Mouse (Mus musculus): Measurements from ENCODE around the gene Zfp652.

Gene Zfp652

DNA sequence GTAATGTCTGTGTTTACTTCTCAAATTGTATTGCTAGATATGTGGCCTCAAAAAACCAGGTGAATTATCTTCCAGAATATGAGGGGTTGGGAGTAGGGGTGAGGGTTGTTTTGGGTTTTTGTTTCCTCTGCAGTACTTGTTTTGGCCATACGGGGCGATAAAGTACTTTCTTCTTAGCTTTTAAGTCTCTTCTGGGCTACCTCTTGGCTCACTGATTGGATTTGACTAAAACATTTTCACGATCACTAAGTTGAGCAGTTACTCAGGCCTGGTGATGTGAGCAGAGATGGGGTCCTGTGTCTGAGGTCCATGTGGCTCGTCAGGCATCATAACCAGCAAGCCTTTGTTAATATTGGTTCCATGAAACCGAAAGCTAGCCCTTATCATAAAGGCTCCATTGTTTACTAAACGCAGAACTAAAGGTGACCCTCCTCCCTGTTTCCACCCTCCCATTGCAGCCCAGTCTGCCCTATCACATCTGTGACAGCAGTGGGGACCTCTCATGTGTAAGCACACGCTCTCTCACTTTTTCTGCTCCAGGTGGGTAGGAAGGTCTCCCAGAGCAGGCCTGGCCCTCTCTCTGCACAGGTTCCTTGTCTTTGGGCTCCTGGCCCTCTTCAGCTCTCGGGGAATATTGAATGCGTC, 58.4 kb downstream of the Zfp652 start:
- DNase-seq = peak; percentile 61

DNA sequence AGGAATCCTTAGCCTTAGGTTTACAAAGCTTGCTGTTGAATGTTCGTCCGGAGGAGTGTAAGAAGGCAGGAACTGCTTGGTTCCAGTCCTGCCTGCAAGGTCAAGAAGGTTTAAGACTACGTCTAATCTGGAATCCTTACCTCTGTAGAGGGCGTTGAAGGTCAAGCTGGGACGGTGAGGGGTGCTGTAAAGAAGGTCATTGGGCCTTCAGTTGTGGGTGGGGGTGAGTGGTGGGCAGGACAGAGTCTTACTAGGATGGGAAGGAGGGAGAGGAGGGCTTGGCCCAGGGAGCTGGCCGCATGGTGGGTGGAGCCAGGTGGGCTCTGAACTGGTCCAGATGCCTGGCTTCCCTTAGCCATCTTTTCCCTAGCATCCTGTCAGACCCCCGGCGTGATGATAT, 59.2 kb downstream of the Zfp652 start:
- no peak for DNase-seq

DNA sequence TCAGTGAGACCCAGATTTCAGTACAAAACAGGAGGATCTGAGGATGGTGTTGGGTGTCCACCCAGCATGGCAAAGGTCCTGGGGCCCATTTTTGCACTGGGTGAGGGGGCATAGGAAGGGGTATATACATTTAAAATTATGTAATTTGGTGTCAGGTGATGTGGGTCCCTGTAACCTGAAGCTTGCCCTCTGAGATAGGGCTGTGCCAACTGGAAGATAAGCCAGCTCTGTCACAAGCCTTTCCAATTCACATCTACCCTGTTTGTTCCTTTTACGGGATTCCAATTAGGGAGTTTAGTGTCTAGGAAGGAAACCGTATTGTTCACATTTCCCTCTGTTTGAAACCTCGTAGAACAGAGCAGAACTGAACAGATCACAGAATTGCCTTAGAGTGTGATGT, 60.8 kb downstream of the Zfp652 start:
- no peak for DNase-seq

DNA sequence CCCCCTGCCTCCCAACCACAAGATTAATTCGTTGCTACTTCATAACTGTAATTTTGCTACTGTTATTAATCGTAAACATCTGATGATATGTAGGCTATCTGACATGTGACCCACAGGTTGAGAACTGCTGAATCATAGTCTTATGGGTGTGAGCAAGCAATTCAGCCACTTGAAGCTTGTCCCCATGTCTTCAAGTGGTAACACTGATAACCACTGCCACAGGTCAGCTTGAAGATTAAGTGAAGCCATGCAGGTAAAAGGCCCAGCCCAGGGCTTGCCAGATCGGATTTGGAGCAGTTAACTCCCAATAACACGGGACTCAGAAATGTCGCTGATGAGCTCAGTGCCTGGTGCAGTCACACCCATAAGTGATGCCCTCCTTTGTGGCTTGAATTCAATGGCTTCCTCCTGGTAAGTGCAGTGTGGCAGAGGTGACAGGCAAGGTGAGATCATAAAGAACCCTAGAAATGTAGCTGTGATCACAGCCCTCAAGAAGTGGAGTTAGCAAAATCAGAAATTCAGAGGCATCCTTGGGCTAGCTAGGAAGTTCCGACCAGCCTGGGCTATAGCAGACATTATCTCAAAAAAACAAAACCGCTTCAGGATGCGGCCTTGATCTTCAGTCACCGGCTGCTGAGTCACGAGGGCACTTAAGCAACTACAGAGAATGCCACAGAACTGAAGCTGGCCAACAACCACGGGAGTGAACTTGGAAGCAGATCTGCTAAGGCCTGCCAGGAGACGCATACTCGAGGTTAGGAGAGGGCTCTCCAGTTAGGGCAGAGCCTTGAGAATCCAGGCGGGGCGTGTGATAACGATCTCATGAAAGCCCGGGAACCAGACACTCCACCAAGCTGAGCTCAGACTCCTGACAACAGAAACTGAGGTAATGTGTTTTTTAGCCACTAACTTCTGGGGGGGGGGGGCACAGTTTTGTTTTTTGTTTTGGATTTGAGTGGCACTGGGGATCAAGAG, 65.1 kb downstream of the Zfp652 start:
- no peak for DNase-seq

DNA sequence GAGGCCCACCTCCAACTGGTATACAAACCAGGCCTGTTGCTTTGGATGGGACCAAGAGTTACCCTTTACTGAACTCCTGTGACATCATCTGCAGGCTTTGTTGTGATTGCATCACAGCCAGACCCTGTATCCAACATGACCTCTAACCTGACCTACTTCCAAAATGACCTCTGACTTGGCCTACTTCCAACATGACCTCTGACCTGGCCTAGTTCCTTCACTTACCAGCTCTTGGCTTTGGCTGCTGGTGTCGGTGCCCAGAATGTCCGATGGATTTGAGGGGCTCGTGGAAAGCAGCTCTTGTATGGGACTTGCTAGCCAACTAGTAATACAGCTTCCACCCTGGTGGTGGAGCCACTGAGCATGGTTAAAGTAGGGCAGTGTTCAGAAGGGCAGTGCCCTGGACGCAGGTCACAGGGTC, 66.4 kb downstream of the Zfp652 start:
- peak; percentile 43 for DNase-seq

DNA sequence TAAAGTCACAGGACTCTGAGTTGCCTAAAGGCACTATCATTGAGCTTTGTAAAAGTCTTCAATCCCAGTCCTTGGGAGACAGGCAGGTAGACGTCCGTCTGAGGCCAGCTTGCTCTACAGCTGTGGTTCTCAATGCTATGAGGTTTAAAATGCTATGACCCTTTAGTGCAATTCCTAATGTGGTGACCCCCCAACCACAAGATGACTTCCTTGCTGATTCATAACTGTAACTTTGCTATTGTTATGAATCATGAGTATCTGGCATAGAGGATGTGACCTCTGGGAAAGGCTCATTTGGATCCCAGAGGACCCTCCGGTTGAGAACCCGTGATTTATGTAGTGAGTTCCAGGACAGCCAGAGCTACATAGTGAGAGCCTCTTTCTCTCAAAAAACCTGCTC, 66.9 kb downstream of the Zfp652 start:
- DNase-seq = no peak

DNA sequence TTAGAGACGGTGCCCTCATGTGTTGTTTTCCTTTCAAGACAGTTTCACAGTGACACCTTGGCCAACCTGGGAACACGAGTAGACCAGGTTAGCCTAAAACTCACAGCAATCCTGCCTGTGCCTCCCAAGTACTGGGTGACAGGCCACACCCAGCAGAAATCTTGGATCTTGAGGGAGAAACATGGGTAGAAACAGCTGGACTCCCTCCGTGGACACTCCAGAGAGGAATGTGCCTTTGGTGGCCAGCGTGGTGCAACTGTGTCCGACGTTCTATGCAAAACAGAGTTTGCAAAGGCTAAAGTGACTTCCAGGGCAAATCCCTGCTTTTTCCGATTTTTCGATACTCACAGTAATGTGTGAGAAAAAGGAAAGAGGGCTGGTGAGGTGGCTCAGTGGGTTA, 68.0 kb downstream of the Zfp652 start:
- DNase-seq = no peak

DNA sequence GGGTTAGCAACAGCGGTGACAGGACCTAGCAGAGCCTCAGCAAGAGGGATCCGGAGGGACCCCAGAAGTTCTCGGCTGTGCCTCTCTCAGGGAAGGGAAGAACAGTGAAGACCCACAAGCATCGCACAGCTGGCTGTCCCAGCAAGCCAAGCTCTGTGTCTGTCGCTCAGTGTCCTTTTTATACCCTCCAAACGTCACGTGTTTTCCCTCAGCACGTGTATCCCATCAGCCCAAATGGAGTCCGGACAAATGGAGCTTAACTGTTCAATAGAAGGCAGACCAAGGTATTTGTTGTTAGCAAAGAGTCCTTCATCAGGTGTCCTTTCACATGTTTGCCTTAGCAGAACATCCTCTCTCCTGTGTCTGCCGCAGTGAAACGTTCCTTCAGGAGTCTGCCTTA, 69.1 kb downstream of the Zfp652 start:
- no peak for DNase-seq

DNA sequence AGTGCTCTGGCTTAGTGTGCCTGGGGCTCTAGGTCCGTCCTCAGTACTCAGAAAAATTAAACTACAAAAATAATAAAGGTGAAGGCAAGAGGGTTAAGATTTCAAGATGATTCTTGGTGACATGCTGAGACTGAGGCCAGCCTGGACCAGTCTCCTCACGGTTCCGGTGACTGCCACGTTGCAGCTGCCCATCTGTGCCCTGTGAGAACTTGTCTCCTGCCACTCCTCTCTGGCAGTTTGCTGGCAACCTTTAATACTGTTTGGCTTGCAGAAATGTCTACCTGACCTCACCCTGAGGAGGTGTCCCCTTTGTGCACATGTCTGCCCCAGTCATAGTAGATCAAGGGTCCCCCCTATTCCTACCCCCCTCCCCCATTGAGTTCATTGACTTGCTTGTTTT, 71.0 kb downstream of the Zfp652 start:
- DNase-seq = no peak

DNA sequence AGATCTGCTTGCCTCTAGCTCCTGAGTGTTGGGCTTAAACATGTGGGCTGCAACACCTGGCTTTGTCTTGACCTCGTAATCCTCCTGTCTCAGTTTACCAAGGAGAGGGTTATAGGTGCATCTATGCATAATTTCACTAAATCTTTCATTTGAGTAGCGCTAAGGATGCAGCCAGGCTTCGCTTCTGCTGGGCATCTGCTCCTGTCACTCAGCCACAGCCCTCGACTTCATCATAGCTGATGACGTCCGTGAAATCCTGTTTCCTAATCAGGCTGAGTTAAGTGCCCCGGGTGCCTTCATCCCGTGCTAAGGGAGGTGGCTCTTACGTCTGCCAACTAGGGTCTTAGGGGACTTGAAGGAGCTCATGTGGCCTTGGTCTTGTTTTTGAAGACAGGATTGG, 71.5 kb downstream of the Zfp652 start:
- DNase-seq = no peak

DNA sequence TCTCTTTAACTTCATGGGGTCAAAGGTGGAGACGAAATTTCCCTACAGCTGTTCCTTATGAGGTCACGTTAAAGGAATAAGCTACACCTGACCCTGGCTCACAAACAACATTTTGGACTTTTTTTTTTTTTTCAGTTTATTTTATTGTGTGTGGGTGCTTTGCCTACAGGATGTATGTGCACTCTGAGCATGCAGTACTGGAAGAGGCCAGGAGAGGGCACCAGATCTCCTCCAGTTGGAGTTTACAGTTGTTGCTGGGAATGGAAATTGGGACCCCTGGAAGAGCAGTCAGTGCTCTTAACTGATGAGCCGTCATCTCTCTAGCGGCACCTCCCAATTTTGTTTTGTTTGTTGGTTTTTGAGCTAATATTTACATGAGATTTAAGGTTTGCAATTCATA, 73.2 kb downstream of the Zfp652 start:
- DNase-seq = no peak

DNA sequence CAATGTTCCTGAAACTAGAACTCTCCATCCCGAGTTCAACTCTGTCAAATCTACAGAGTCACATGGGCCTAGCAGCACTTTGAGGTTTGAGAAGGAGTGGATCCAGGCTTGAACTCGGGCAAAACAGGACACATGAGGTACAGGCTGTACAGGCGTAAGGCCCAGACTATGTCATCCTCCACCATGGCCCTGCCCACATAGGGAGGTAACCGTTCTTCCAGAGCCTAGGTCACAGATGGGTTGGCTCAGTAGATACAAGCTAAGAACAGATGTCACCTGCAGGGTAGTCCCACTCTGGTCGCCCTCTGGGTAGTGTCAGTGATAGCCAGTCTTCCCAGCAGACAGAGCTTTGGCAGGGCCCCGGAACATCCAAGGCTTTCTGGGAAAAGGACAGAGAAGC, 74.0 kb downstream of the Zfp652 start:
- DNase-seq = no peak

DNA sequence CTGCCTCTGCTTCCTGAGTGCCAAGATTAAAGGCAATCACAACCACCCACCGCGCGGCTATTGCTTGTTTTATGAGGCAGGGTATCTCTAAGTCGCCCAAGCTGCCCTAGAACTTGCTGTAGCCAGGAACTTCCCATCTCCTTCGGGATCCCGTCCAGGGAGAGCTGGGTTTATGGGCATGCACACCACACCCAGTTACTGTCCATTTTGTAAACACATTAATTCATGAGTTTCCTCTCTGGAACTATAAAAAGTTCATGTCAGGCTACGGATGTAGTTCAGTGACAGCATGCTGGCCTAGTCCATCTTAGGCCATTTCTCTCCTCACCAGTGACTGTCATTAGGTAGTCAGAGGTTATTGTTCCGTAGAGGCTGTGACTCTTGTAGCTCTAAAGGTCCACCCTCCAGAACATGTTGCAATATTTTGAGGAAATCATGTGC, 77.0 kb downstream of the Zfp652 start:
- peak; percentile 46 for DNase-seq

DNA sequence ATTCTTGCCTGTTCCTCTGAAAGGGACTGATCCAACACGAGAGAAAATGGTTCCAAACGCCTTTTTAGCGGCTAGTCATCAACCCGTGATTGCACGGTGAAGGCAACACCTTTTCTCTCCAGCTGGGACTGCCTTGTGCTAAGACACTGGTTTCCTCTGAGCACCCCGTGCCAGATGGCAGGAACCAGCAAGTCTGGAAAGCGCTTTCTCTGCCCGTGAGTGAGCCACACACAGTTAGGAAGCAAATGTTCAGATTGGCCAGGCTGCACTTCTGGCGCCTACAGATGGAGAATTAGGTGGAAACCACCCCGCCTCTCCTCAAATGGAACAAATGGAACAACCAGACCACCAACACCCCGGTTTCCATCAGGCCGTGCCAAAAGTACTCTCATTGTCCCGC, 79.3 kb downstream of the Zfp652 start:
- no peak for DNase-seq

DNA sequence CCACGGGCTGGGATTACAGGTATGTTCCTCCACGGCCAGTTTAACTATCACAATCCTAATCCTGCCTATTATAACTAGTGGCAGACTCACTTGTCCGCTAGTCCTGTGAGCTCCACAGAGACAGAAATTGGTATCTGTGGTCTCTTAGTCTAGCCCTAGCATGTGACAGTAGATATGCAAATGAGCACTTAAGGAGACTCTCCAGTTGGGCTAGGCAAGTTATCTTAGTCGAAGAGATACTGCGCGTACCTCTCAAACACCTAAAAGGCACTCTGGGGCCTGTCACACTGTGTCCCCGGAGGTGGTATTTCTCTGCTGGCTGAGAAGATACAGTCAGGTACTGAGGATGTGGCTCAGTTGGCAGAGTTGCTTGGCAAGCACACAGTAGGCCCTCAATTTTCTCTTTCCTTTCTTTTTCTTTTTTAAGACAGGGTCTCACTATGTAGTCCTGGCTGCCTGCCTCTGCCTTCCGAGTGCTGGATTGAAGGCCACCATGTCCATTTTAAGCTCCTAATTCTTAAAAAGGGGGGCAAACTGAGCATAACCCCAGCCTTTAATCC, 80.6 kb downstream of the Zfp652 start:
- no peak for DNase-seq

DNA sequence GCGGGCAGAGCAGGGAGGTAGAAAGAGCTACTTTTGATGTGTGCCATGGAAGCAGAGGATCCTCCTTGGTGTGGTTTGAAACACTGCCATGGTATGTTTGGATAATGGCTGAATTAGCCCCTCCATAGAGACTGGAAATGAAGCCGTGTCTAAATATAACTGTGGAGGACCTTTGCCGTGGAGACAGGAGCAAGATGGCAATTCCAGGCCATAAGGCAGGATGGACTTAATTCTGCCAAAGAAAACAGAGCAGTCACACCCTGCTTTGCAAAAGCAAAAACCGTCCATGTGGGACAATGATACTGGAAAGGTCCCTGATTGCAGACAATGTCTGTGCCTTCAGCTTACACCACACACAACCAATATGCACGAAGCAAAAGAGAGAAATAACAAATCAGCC, 81.7 kb downstream of the Zfp652 start:
- DNase-seq = no peak

DNA sequence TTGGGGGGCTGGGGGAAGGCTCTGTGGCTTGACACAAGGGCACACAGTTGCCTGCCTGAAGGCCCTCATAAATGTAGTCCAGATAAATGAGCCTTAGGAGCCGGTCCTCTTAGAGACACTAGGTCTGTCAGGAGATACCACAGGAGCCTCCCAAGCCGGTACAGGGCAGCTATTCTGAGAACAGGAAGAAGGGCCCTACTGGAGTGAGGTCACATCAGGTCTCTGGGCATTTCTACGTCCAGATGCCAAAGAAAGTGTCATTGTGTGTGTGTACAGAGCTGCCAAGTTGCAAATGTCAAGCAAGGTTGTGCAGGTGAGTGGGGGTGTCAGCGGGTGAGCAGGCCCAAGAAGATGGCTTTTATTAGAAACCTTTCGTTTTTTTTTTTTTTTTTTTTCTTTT, 83.1 kb downstream of the Zfp652 start:
- DNase-seq = peak; percentile 25

DNA sequence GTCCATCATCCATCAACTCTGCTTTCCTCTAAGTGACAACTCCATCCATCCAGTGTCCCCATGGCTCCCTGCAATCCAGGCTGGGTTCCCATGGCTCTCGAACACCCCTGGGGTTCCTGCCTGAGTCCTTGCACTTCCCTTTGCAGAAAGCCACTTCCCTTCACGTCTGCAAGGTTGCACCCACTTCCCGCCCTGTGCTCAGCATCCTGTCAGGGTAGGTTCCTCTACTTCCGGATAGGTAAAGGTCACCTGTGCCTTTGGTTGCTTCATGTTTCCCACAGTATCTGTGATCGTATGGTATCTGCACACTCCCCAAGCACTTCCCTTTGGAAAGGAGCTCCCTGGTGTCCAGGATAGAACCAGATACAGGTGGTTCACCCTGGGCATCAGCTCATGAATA, 92.5 kb downstream of the Zfp652 start:
- DNase-seq = no peak

DNA sequence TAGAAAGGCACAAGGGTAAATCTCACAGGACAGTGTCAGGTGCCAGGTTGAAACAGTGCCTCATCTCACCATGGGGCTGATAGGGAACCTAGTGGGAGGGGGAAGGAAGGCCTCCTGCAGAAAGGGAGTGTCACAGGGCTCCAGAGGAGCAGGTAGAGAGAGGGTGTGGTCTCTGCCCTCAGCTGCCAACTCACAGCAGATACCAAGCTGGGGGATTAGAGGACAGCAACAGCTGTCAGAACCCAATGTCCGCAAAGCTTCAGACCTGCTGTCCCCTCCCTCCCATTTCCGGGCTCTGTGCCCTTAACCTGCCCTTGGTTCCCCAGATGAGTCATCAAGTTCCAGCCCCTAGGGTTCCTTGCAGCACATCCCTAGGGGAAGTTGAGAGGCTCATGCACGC, 93.1 kb downstream of the Zfp652 start:
- peak; percentile 30 for DNase-seq

DNA sequence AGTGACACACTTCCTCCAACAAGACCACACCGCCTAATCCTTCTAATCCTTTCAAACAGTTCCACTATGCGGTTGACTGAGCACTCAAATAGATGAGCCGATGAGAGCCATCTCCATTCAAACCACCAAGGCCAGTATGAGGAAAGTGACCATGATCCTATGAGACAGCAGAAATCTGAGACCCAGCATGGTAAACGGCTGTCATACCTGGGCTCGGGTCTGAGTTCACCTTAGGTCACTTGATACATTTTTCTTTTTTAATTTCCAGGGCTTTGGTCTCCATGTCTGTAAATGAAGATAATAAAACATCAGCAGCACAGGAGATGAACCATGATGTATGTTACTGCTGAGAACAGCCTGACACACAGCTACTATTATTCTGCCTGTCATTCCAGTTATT, 95.4 kb downstream of the Zfp652 start:
- no peak for DNase-seq

DNA sequence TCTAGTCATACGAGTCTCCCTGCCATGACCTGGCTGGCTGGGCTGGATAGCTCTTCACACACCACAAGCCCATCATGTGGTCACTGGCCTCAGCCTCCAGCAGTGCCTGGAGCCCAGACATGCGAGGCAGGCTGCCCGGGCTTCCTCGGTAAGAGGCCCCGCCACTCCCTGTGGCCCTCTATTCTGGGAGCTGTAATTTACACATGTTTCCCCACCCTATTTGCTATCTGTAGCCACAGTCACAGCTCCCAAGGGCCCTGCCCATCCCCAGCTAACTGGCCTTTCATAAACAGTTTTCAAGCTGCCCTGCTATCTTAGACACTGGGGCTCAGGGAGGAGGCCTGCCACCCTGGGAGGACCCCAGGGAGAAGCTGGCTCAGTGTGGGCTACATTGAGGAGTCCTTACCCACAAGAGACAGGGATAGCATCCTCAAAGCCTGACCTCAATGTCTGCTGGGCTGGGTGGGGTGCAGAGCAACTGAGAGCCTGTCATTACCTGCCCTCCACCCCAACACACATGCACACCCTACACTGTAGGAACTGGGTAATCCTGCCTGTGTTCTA, 96.1 kb downstream of the Zfp652 start:
- no peak for DNase-seq

DNA sequence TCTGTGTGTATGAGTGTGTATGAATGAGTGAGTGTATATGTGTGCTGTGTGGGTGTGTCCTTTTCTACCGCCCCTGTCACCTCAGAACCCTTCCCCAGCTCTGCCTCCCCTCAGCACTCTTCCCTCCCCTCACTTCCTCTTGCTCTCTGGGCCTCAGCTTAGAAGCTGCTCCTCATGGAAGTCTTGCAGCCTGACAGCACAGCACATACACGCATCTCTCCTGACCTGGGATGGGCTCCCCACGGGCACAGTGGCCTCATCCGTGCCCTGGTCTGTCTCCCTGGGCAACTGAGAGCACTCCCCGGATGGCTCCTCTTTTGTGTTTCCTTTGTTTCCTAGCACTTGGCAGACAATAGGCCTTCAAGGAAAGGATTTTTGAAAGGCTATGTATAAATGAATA, 97.1 kb downstream of the Zfp652 start:
- DNase-seq = no peak

DNA sequence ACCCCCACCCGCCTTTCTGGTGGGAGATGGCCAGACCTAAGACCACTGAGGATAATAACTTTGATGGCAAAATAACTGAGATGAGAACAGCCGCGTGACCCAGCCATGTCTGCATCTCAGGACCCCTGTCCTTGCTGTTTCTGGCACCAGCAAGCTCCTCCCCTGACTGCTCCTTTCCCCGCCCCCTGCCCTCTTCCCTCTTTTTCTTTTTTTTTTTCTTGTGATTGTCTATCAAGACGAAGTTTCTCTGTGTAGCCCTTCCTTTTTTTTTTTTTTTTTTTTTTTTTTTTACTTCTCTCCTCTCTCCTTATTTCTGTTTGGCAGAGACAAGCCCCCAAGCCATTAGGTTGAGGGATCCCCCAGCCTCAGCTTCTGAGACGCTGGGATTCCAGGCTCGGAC, 98.4 kb downstream of the Zfp652 start:
- no peak for DNase-seq

DNA sequence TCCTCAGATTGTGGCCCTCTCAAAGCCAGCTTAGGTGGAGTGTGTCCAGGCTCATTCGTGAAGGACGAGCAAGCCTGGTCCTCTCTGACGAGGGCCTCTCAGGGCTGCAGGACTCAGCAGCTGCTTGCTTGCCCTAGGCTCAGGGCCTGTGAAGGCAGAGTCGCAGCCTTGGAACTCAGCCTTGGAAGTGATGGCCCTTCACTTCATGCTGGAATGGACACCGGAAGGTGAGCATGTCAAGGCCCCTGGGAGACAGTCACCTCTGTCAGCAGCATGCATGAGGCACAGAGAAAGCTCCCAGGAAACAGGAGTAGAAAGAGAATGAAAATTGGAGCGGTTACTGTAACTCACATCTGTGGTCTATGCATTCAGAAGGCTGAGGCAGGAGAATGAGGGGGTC, 99.3 kb downstream of the Zfp652 start:
- no peak for DNase-seq
